Mouse (Mus musculus): ENCODE data around the gene Il12rb1.

The Il12rb1 gene

DNA sequence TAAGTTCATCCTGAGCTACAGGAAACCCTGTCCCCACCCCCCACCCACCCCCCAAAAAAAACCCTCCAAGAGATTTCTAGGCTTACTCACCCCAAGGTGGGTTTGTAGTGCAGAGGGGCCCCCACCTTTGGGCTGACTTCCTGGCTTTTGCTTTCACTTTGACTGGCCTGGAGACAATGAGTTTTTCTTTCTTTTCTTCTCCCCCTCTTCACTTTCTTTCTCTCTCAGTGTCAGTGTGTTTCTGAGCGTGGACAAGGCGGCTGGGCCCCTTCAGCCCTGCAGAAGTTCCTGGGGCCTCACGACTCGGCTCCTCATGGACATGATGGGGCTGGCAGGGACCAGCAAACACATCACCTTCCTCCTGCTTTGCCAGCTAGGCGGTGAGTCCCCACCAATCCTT is at the start of gene Il12rb1:
Gene Il12rb1 (plus strand): TSS at position 211 of the 400 bp plus-strand sequence.
- DNase-seq, result no peak

DNA sequence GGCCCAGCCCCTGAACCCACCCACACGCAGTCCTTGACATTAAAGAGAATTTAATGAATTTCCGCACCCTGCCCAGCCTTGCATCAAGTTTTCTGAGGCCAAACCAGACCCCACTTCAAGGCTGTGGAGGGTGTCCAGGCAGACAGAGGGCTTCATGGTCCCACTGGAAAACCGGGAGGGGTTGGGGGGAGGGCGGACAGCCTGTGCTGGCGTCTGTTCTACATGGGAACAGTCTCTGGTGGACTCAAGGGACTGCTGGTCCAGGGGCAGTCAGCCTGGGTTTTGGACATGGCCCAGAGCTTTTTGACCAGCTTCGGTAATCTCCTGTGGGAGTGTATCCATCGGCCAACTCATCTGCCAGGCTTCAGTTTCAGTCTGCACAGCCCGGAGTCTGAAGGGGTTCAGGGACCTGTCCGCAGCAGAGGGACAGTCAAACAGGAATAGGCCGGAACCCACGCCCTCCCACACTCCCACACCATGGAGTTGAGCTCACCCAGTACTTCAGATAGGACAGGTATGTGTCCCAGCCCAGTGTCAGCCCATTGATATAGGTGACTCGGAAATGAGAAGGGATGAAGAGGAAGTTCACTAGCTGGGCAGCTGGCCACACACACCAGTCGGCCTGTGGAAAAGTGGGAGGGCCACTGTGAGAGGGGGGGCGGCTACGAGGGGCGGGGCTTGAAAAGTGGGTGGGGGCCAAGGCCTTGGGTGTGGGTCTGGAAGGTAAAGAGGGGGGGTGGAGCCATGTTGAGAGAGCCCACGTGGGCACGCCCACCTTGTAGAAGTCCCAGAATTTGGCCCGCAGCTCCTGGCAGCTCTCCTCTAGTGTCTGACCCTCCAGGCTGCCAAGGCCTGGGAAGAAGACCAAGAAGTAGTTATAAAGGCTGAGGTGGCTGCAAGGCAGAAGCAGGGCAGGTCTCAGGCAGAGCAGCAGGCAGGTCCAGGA is 49.4 kb upstream of the Il12rb1 start:
- peak; percentile 29 for DNase-seq

DNA sequence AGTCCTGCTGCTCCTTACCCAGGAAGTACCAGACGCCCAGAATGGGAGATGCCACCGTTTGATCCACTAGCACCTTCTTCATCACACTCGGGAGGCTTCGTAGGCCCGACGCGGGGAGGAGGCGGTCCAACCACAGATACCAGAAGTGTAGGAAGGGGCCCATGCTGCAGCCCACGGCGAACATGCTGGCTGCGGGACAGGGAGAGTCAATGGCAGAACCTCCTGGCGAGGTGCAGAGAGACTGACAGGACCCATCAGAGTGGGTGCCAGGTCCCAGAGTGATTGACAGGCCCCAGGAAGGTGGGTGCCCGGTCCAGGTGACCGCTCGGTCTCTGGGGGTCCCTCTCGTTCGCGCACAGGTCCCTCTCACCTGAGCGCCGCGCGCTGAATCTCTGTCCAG is 47.9 kb upstream of the Il12rb1 start:
- no peak for DNase-seq

DNA sequence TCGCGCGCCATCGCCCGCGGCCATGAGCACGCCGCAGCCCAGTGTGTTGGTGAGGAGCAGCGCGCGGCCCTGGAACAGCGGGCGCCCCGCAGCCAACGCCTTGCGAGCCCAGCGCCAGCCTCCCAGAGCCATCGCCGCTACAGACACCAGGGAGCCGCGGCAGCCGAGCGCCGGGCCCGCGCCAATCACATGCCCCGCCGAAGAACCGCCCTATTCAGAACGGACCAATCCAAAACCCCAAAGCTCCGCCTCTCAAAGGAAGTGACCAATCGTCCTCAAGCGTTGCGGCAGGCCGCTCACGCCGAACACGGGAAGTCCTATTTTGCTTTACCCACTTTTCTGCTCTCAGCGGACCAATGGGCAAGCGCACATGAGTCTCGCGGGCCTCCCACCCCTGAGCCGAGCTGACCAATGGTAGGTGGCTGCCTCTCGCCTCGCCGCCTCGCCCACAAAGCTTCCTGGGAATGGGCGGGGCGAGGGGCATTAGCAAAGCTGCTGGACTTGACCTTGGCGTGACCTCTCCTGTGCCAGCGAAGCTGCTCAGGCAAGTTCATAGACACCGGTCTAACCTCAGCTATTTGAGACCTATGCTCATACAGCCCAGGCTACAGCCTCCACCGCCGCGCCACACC is 47.4 kb upstream of the Il12rb1 start, which contains the start of gene Mpv17l2:
Gene Mpv17l2 (minus strand): TSS at position 172 of the 632 bp plus-strand sequence.
- DNase-seq, result peak; percentile 85

DNA sequence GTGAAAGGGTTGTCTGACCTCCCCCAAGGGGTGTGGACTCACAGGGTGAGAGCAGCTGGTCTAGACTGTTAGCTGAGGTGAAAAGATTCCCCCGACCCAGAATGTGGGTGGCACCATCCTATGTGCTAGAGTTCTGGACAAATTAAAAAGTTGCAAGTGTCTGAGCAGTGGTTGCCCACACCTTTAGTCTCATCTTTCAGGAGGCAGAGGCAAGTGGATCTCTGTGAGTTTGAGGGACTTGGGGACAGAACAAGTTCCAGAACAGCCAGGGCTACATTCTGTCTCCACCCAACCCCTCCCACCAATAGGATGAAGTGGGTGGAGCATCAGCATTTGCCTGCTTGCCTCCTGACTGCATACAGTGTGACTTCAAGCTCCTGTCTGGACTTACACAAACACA is 46.1 kb upstream of the Il12rb1 start:
- no peak for DNase-seq

DNA sequence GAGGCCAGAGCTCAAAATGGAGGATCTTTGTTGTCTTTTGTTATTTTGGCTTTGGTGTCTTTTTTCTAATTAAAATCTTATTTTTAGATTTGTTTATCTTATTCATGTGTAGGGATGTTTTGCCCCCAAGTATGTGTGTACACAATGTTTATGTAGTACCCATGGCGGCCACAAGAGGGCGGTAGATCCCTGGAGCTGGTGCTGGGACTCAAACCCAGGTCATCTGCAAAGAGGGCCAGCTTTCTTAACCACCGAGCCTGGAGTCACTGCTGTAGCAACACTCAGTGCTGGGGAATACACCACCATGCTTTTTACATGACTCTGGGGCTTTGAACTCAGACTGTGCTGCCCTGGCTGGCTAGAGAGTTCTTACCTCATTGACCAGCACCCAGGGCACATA is 44.9 kb upstream of the Il12rb1 start:
- DNase-seq, result peak; percentile 74

DNA sequence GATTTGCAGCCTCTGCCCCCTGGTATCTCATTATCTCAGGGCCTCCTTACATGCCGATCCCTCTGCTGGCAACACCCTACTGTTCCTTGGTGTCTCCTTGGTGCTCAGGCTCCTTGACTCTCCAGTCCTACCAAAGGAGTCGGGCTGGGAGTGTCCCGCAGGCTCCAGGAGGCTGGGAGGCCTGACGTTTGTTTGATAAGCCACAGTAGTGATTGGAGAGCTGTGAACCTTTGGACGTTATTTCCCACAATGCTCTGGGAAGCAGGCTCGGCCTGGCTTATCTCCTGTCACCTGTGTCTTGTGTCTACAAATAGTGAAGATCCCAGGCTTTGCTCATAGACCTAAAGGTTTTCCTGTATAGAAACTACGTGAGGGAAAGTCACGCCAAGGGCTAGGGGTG is 44.2 kb upstream of the Il12rb1 start:
- DNase-seq, result no peak

DNA sequence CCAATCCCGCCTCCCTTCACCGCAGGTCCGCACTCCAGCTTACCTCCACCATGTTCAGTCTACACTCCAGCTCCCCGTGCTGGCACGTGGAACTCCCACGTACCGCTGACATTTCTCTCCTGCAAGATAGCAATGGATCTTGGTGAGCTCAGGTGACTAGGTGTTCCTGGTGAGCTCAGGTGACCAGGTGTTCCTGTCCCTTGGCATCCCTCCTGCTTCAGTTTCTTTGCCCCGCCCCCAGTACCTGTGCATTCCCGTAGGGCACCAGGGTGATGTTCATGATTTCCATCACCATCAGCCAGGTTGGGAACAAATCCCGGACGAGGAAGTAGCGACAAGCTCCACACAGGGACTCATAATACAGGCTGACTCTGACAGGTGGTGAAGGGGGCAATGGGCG is 43.6 kb upstream of the Il12rb1 start:
- no peak for DNase-seq

DNA sequence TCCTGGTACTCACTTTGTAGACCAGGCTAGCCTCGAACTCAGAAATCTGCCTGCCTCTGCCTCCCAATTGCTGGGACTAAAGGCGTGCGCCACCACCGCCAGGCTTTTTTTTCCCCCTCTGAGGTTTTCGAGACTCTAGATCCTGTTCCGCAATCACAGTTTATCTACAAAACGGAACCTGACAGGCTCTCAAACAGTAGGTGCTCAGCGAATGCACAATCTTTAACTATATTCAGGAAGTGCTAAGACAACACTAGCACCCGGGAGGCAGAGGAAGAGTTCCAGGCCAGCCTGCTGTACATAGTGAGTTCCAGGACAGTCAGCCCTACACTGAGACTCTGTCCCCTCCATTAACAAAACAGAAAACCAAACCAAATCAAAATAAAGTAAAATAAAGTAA is 42.9 kb upstream of the Il12rb1 start:
- no peak for DNase-seq

DNA sequence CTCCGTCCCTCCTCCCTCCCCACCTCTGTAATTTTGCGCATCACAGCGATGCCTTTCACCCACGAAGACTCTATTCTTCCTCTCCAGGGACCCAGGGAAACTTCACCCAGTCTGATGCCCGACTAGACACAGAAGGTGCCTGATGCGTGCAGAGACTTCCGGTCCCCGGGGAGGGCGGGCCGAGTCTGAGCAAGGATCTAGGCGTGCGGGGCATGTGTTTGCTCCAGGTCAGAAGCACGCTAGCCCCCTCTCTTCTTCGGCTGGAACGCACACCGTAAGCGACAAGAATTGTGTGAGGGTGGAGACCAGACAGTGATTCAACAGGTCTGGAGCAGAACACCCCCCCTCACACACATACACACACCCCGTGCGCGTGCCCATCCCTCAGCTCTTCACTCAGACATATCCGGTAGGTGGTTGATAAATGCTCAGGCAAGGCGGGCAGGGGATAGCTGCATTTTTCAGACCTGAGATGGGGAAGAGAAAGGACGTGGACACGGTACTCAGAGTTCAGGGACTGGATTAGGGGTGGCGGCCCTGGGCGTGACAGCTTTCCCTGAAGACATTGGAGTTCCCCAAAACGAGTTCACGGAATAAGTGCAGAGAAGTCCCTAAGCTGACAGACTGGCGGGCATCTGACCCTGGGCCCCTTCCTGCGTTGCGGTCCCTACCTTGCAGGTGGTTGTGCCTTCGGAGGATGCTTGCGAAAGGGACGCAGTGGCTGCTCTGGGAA is 42.2 kb upstream of the Il12rb1 start:
- no peak for DNase-seq

DNA sequence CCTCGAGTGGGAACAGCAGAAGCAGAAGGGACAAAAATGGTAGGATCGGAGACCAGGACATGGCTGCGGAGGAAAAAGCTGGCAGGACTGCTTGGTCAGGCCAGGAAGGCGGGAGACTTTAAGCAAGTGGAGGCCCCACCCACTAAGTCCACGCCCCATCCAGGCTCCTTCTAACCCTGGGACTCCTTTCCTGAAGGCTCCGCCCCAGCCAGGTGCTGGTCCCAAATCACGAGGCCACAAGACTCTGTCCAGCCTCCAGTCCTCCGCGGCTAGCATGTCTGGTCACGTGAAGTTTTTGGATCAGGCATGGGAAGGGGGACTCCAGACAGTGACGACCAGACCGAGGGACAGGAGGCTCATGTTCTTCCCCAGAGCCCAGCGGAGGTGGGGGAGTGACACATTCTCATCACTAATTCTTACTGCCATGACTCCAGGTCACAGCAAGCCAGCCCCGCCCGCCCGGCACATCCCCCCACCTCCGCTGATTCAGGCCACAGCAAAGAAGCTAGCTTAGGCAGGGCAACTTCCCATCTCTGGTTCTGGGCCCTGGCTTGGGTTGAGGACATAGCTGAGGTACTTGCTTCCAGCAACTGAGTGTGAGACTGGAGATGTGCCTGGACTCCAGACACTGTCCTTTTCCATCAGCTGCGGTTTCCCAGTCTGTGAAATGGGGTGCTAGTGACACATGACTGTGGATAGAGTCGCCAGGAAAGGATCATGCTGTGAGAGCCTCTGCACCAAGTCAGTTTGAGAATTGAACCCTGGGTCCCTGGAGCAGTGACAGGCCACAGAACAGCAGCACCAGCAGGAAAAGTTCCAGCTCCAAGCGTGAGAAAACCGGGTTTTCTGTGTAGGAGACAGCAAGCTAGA is 41.4 kb upstream of the Il12rb1 start:
- DNase-seq, result no peak

DNA sequence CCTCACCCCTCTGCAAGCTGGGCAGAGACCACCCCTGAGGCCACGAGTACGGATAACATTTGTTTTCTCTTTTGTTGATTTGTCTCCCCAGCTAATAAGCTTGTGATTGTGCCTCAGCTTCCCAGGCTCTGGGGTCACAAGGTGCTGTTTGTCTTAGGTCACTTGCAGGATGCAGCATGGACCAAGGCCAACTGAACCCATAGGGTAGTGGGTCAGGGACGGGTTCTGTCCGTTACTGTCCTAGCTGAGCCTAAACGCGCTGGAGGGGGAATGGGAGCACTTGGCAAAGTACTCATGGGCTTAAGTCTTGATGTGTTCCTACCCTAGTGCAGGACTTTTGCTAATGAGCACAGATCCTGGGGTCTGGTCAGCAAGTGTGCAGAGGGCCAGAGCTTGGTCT is 40.7 kb upstream of the Il12rb1 start:
- no peak for DNase-seq

DNA sequence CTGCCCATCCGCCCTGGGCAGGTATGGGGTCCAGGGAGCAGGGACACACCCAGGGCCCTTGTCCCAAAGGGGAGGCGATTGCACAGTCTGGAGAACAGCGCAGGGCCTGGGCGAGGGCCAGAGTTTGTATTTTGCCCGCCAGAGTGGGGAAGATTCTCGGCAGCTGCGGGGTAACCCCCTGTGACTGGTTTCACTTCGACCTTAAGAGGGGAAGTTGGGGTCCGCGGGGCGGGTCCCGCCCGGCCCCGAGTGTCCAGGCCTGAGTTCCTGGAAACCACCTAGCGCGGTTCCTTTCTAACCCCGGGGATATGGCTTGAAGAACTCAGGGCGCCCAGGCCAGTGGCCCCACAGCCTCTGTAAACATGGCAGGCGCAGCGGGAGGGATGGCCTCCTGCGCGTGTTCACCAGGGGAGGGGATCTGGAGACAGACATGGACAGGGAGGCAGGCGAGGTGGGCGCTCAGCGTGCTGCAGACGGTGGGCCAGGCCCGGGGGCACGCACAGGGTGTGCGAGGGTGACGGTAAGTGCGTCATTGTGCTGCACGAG is 39.9 kb upstream of the Il12rb1 start:
- no peak for DNase-seq

DNA sequence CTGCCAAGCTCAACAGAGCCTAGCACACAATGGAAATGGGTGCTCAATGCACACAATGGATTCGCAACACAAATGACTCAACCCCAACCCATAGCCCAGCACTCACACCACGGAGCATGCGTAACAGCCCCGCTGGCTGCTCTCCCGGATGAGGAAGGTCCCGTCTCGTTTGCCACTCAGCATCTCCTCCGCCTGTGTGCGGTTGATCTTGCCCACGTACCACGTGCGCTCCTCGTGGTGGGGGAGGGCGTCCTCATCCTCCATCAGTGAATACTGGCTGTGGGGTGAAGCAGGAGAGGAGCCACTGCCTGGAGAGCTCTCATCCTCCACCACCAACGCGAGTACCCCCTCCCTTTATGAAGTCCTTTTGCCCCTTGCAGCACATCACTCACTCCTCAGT is 39.3 kb upstream of the Il12rb1 start:
- DNase-seq, result no peak

DNA sequence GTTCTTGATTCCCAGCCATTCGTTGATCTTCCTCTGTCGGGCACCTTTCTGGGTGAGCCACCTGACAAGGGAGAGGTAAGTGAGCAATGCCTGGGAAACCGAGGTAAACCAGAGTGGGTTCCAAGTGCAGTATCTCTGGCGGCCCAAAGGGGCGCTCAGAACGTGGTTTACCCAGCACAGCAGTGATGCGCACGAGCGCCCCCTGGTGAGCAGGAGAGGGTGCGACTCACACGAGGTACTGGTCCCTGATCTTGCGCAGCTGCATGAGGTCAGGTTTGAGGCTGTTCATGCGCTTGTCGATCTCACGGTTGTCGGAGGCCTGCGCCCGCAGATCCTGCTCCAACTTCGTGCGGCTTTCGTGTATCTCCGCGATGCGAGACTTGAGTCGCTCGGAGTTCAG is 38.9 kb upstream of the Il12rb1 start:
- DNase-seq, result peak; percentile 99

DNA sequence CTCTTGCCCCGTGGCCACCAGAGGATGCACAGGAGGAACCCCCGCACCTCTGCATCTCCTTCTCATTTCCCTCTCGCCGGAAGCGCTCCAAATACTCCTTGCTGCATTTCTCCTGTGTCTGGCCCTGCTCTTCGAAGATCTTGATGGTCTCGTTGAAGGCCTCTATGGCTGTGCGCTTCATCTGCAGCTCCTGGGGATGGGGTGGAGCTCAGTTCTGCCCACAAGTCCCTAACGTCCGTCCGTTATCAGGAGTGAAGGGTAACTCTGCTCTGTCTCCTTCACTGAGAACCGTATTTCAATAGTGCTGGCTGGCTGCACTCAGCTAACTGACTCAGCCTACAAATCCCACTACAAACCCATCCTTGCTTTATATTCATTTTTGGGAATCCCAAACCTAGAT is 38.4 kb upstream of the Il12rb1 start:
- no peak for DNase-seq

DNA sequence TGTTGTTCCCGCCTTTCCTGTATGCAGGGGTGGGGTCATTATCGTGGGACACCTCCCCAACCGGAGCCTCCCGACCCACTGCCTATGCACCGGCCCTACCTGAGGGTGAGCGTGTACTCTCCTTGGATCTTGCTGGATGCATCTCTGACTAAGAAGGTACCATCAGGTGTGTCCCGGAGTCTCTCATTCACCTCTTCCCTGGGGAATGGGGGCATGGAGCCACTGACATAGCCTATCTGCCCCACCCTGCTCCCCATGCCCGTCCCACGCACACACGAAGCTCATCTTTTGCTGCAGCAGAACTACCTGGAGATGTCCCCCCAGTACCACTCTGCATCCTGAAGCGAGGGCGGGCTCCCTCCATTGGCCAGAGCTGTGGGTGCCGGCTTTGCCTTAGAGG is 37.5 kb upstream of the Il12rb1 start:
- DNase-seq, result no peak

DNA sequence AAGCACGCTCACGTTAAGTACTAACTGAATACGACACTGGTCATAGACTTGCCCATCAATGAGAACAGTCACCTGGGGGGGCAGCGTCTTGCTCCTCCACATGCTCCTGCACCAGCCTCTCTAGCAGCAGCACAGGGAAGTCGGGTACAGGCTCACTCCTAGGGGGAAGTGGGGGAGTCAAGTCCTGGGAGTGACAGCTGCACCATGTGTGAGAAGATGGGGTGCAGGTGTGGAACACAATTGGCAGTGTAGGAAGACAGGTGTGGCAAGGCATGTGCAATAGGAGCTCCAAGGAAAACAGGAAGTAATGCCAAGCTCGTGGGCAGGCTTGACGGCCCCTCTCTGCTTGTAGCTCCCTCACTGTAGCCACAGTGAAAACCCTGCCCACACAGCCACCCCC is 37.0 kb upstream of the Il12rb1 start:
- DNase-seq, result no peak

DNA sequence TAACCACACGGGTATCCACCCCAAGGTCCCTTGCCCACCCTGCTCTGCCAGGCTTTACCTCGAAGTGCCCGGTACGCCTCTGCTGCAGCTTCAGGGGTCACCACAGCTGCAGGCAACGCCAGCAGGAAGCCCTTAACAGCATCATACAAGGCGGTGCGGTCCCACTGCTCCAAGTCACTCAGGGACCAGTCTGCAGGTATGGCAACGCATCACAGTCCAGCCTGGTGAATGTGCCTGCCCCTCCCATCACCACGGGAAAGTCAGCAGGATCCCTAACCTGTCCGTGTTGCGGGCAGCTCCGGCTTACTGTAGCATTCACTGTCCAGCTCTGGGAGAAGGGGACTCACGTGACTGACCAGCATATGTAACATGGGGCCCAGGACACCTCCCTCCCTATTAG is 36.2 kb upstream of the Il12rb1 start:
- DNase-seq, result no peak

DNA sequence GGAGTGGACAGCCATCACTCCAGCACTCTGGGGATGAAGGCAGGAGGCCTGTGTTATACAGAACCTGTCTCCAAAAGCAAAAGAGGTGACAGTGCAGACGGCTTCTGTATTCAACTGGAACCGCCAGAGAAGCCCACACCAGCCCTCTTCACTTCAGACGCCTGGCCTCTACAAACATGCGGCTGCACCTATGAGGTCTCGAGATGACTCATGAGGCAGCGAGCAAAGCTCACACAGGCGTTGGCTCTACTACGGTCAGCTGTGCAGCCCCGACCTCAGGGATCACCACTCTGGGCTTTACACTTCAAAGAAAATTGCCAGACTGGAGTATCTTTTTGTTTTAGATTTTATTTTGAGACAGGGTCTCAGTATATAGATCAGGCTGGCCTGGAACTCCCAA is 35.4 kb upstream of the Il12rb1 start:
- DNase-seq, result no peak

DNA sequence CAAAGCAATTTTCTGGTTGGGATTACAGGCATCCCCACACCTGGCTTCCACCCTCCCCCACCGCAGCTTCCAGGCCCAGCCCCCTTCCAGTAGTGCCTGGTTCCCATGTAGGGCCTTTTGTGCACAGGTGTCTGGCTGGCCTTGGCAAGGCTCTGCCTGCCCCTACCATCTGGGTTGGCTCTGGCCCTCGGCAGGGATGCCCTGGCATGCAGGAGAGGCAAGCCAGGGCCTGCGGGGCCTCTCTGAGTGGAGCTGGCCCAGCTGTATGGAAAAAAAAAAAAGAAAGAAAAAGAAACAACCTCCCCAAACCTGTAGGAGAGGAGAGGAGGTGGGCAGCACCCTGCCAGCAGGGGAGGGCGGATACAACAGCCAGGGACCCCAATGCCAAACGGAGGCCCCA is 34.8 kb upstream of the Il12rb1 start:
- DNase-seq, result no peak

DNA sequence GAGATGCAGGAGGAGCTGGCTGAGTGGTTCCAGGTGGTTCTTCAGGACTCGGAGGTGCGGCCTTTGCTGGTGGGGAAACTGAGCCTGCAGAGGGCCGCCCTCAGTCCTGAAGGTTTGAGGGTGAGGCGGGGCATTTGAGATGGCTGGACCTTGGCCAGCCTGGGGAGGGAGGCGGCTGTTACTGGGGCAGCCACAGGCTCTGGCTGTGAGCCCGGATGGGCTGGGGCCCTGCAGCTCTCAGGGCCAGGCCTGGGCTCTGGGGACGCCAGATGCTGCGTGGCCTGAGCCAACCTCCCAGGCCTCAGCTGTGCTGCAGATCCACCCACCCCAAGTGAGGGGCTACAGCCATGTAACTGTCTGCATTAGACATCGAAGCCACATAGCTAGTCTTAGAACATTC is 34.4 kb upstream of the Il12rb1 start:
- peak; percentile 69 for DNase-seq

Data from right cerebral cortex, postnatal 4 days (tissue).